Mouse (Mus musculus) right cerebral cortex, postnatal 25 days (tissue): ENCODE measurements at regions not wholly inside any gene's neighbourhood (a gene's known extent, or its start where the extent isn't known, plus 50 kb on each side); places are given as distances from the start of the nearest gene placed in this dataset.

Experiments
- DNase-seq: peaks from one replicate; pipeline ENCODE4 v3.0.0; 2022

GRCm38 (mm10) chr14:76821484-76821883, 215.1 kb upstream of the Ccdc122 start:
- no peak for DNase-seq

GRCm38 (mm10) chr14:76820989-76821388, 215.6 kb upstream of the Ccdc122 start:
- DNase-seq = no peak

- peak; percentile 76 for DNase-seq
These were observed 216.9 kb upstream of the Ccdc122 start for GRCm38 (mm10) chr14:76819690-76820089.

- no peak for DNase-seq
These were observed 218.1 kb upstream of the Ccdc122 start for GRCm38 (mm10) chr14:76818256-76819010.

GRCm38 (mm10) chr14:76817189-76817772, 219.3 kb upstream of the Ccdc122 start:
- DNase-seq = no peak

- no peak for DNase-seq
These were observed 219.9 kb upstream of the Ccdc122 start for GRCm38 (mm10) chr14:76816666-76817065.

GRCm38 (mm10) chr14:76812155-76812875, 224.3 kb upstream of the Ccdc122 start:
- no peak for DNase-seq

GRCm38 (mm10) chr14:76810697-76811589, 225.6 kb upstream of the Ccdc122 start:
- no peak for DNase-seq

- DNase-seq = no peak
These were observed 226.5 kb upstream of the Ccdc122 start for GRCm38 (mm10) chr14:76810041-76810440.

GRCm38 (mm10) chr14:76809411-76809810, 227.2 kb upstream of the Ccdc122 start:
- no peak for DNase-seq

GRCm38 (mm10) chr14:76805151-76805785, 231.3 kb upstream of the Ccdc122 start:
- DNase-seq = no peak

GRCm38 (mm10) chr14:76804447-76805150, 232.0 kb upstream of the Ccdc122 start:
- DNase-seq = no peak

- no peak for DNase-seq
These were observed 236.4 kb upstream of the Ccdc122 start for GRCm38 (mm10) chr14:76800181-76800580.

- DNase-seq = no peak
These were observed 236.8 kb upstream of the Ccdc122 start for GRCm38 (mm10) chr14:76799741-76800140.

- no peak for DNase-seq
These were observed 237.6 kb upstream of the Ccdc122 start for GRCm38 (mm10) chr14:76798925-76799428.

- DNase-seq = no peak
These were observed 238.1 kb upstream of the Ccdc122 start for GRCm38 (mm10) chr14:76798488-76798887.

- DNase-seq = no peak
These were observed 239.1 kb upstream of the Ccdc122 start for GRCm38 (mm10) chr14:76797518-76797917.

- DNase-seq = peak; percentile 65
These were observed 235.3 kb upstream of the Serp2 start for GRCm38 (mm10) chr14:76791811-76792571.

- DNase-seq = no peak
These were observed 232.7 kb upstream of the Serp2 start for GRCm38 (mm10) chr14:76789376-76789775.

GRCm38 (mm10) chr14:76787601-76788000, 230.9 kb upstream of the Serp2 start:
- no peak for DNase-seq

GRCm38 (mm10) chr14:76786214-76786613, 229.5 kb upstream of the Serp2 start:
- no peak for DNase-seq
